Mouse (Mus musculus) midbrain, embryonic 13.5 days (tissue): ENCODE measurements around the gene Fn3krp. TPM values are rescaled to one million over a fixed set of nuclear protein-coding genes. Genes with fewer than 3 reads are reported as not detected.

Experiments
- ATAC-seq: fragments of 200-750 bp; cut with Nextera tagmentation; 2 replicates; pipeline ENCODE4 v1.8.0; 2017; ENCODE audit warnings: mild to moderate bottlenecking, moderate TSS enrichment, moderate library complexity
- H3K27ac ChIP-seq: fragments of 300-500 bp; sonication (generic); 2 replicates; pipeline ENCODE4 v1.5.1; 2015; ENCODE audit warnings: inconsistent platforms, mild to moderate bottlenecking, moderate library complexity
- H3K27me3 ChIP-seq: fragments of 300-500 bp; sonication (generic); 2 replicates; pipeline ENCODE4 v1.6.1; 2015; ENCODE audit warnings: mild to moderate bottlenecking, inconsistent platforms
- H3K36me3 ChIP-seq: fragments of 300-500 bp; sonication (generic); 2 replicates; pipeline ENCODE4 v1.6.1; 2015; ENCODE audit warnings: mild to moderate bottlenecking, inconsistent platforms
- H3K4me1 ChIP-seq: fragments of 300-500 bp; sonication (generic); replicated peaks from 2 replicates; pipeline ENCODE4 v1.6.1; 2015; ENCODE audit warnings: inconsistent platforms
- H3K4me2 ChIP-seq: fragments of 300-500 bp; sonication (generic); replicated peaks from 2 replicates; pipeline ENCODE4 v1.6.1; 2015; ENCODE audit warnings: moderate library complexity, mild to moderate bottlenecking, inconsistent platforms
- H3K4me3 ChIP-seq: fragments of 300-500 bp; sonication (generic); replicated peaks from 2 replicates; pipeline ENCODE4 v1.5.1; 2015; ENCODE audit warnings: mild to moderate bottlenecking, inconsistent platforms
- H3K9ac ChIP-seq: fragments of 300-500 bp; sonication (generic); replicated peaks from 2 replicates; pipeline ENCODE4 v1.6.1; 2015; ENCODE audit warnings: mild to moderate bottlenecking, inconsistent platforms
- H3K9me3 ChIP-seq: fragments of 300-500 bp; sonication (generic); 2 replicates; pipeline ENCODE4 v1.6.1; 2016; ENCODE audit warnings: mild to moderate bottlenecking, inconsistent platforms
- WGBS: fragments of 180-500 bp; shearing (Covaris S2); methylation state at CpG from one replicate; pipeline ENCODE4 v1.1.7; 2015; 5-methylcytosine and 5-hydroxymethylcytosine counted together
- polyA plus RNA-seq: library from polyadenylated mRNA; unstranded; fragments of >200 nt; fragmentation: Nextera tagmentation; extraction: Ambion mirVana; gene quantifications from 2 replicates; pipeline ENCODE4 v1.2.1, GENCODE M21; 2015

Gene Fn3krp
- 11.7 and 11.9 TPM in 2 replicates for polyA plus RNA-seq

- Histone ChIP-seq H3K4me2 (peak within 1 kb of the TSS; percentile 83), H3K27ac (peak within 1 kb of the TSS; percentile 74; the same call in 1 of the 2 replicates), H3K9ac (peak within 1 kb of the TSS; percentile 76), H3K27me3 (no peaks in the 10 kb centered on the region), H3K4me3 (peak within 1 kb of the TSS; percentile 78), H3K4me1 (peaks cover 12% of the 10 kb centered on the region), H3K36me3 (no peaks in the 10 kb centered on the region), H3K9me3 (no peaks in the 10 kb centered on the region)
- peak; percentile 100 for ATAC-seq
- under 1% methylated on average over 28 of the region's 28 CpGs for WGBS
Observed at GRCm38 (mm10) chr11:121420830-121421552, at the start of gene Fn3krp. Gene Fn3krp, plus strand, starts transcription at chr11:121421401.

- Histone ChIP-seq H3K9ac (no peak overlapping the region), H3K9me3 (no peaks in the 10 kb centered on the region), H3K4me1 (no peaks in the 10 kb centered on the region), H3K27ac (no peak overlapping the region), H3K4me2 (no peak overlapping the region), H3K27me3 (0 out of 2 replicates have a peak, but pooled peaks cover 3% of the 10 kb centered on the region), H3K36me3 (no peaks in the 10 kb centered on the region), H3K4me3 (no peak overlapping the region)
- ATAC-seq, result no peak
- WGBS, result 71% methylated on average over 6 of the region's 6 CpGs
Observed at GRCm38 (mm10) chr11:121373305-121373704, 47.9 kb upstream of the Fn3krp start.

- Histone ChIP-seq H3K27ac (no peak overlapping the region), H3K9me3 (no peaks in the 10 kb centered on the region), H3K4me1 (0 out of 2 replicates have a peak, but pooled peaks cover 3% of the 10 kb centered on the region), H3K4me3 (no peak overlapping the region), H3K36me3 (no peaks in the 10 kb centered on the region), H3K4me2 (no peak overlapping the region), H3K27me3 (0 out of 2 replicates have a peak, but pooled peaks cover 3% of the 10 kb centered on the region), H3K9ac (no peak overlapping the region)
- ATAC-seq, result no peak
Observed at GRCm38 (mm10) chr11:121378644-121379043, 42.6 kb upstream of the Fn3krp start.

GRCm38 (mm10) chr11:121380294-121380693 is 40.9 kb upstream of the Fn3krp start:
- whole genome bisulfite sequencing, result 18% methylated on average over 6 of the region's 6 CpGs
- Histone ChIP-seq H3K9me3 (no peaks in the 10 kb centered on the region), H3K4me1 (0 out of 2 replicates have a peak, but pooled peaks cover 3% of the 10 kb centered on the region), H3K4me3 (no peak overlapping the region), H3K9ac (no peak overlapping the region), H3K36me3 (no peaks in the 10 kb centered on the region), H3K27ac (no peak overlapping the region), H3K4me2 (no peak overlapping the region), H3K27me3 (0 out of 2 replicates have a peak, but pooled peaks cover 3% of the 10 kb centered on the region)
- no peak for ATAC-seq

- under 1% methylated on average over 61 of the region's 61 CpGs for WGBS
Observed at GRCm38 (mm10) chr11:121387750-121388553, 33.2 kb upstream of the Fn3krp start, which contains the start of gene Rab40b. Gene Rab40b, minus strand, starts transcription at chr11:121388251.

GRCm38 (mm10) chr11:121388554-121388945 is 32.7 kb upstream of the Fn3krp start:
- peak; percentile 51; the same call in 1 of the 2 replicates for ATAC-seq
- WGBS, result 11% methylated on average over 6 of the region's 6 CpGs
- Histone ChIP-seq H3K4me2 (peak overlapping the region; percentile 87), H3K9me3 (no peaks in the 10 kb centered on the region), H3K4me1 (peaks cover 16% of the 10 kb centered on the region), H3K4me3 (peak overlapping the region; percentile 69), H3K27ac (no peak overlapping the region), H3K9ac (no peak overlapping the region), H3K27me3 (peaks cover 18% of the 10 kb centered on the region), H3K36me3 (no peaks in the 10 kb centered on the region)

More at GRCm38 (mm10) chr11:121387750-121388553, 33.2 kb upstream of the Fn3krp start, which contains the start of gene Rab40b:
- H3K9ac ChIP-seq, result peak within 1 kb of the TSS; percentile 69
- peak within 1 kb of the TSS; percentile 53; the same call in 1 of the 2 replicates for H3K27ac ChIP-seq
- H3K9me3 ChIP-seq, result no peaks in the 10 kb centered on the region
- H3K4me2 ChIP-seq, result peak within 1 kb of the TSS; percentile 87
- ATAC-seq, result peak; percentile 99
- H3K4me3 ChIP-seq, result peak within 1 kb of the TSS; percentile 69
- H3K4me1 ChIP-seq, result peaks cover 16% of the 10 kb centered on the region
- H3K36me3 ChIP-seq, result no peaks in the 10 kb centered on the region
- H3K27me3 ChIP-seq, result peaks cover 18% of the 10 kb centered on the region

- H3K4me1 ChIP-seq, result peaks cover 16% of the 10 kb centered on the region
- H3K4me3 ChIP-seq, result no peak overlapping the region
- H3K4me2 ChIP-seq, result no peak overlapping the region
- ATAC-seq, result no peak
- 59% methylated on average over 3 of the region's 3 CpGs for WGBS
- H3K27me3 ChIP-seq, result peaks cover 18% of the 10 kb centered on the region
- H3K36me3 ChIP-seq, result no peaks in the 10 kb centered on the region
- no peak overlapping the region for H3K27ac ChIP-seq
- no peaks in the 10 kb centered on the region for H3K9me3 ChIP-seq
- H3K9ac ChIP-seq, result no peak overlapping the region
Observed at GRCm38 (mm10) chr11:121390793-121391192, 30.4 kb upstream of the Fn3krp start.

GRCm38 (mm10) chr11:121392405-121392804 is 28.8 kb upstream of the Fn3krp start:
- ATAC-seq, result no peak
- Histone ChIP-seq H3K4me3 (no peak overlapping the region), H3K36me3 (no peaks in the 10 kb centered on the region), H3K9me3 (no peaks in the 10 kb centered on the region), H3K27me3 (0 out of 2 replicates have a peak, but pooled peaks cover 4% of the 10 kb centered on the region), H3K4me1 (peaks cover 10% of the 10 kb centered on the region), H3K4me2 (no peak overlapping the region), H3K9ac (no peak overlapping the region), H3K27ac (no peak overlapping the region)
- 92% methylated on average over 3 of the region's 3 CpGs for WGBS

- WGBS, result 73% methylated on average over 3 of the region's 3 CpGs
- H3K36me3 ChIP-seq, result no peaks in the 10 kb centered on the region
- H3K9ac ChIP-seq, result no peak overlapping the region
Observed at GRCm38 (mm10) chr11:121407366-121408155, 13.6 kb upstream of the Fn3krp start.

GRCm38 (mm10) chr11:121414762-121415161 is 6.4 kb upstream of the Fn3krp start:
- WGBS, result 92% methylated on average over 5 of the region's 5 CpGs
- no peak overlapping the region for H3K4me2 ChIP-seq
- no peaks in the 10 kb centered on the region for H3K9me3 ChIP-seq
- no peak overlapping the region for H3K4me3 ChIP-seq
- no peak overlapping the region for H3K9ac ChIP-seq
- no peaks in the 10 kb centered on the region for H3K27me3 ChIP-seq
- no peak overlapping the region for H3K27ac ChIP-seq
- H3K4me1 ChIP-seq, result no peaks in the 10 kb centered on the region
- no peaks in the 10 kb centered on the region for H3K36me3 ChIP-seq
- ATAC-seq, result no peak

More at GRCm38 (mm10) chr11:121407366-121408155, 13.6 kb upstream of the Fn3krp start:
- no peaks in the 10 kb centered on the region for H3K9me3 ChIP-seq
- H3K4me2 ChIP-seq, result no peak overlapping the region
- H3K4me3 ChIP-seq, result no peak overlapping the region
- no peak for ATAC-seq
- H3K27me3 ChIP-seq, result no peaks in the 10 kb centered on the region
- H3K27ac ChIP-seq, result no peak overlapping the region
- H3K4me1 ChIP-seq, result no peaks in the 10 kb centered on the region

GRCm38 (mm10) chr11:121415351-121415750 is 5.8 kb upstream of the Fn3krp start:
- Histone ChIP-seq H3K9ac (no peak overlapping the region), H3K4me3 (no peak overlapping the region), H3K27ac (no peak overlapping the region), H3K36me3 (no peaks in the 10 kb centered on the region), H3K4me2 (no peak overlapping the region), H3K9me3 (no peaks in the 10 kb centered on the region), H3K4me1 (no peaks in the 10 kb centered on the region), H3K27me3 (no peaks in the 10 kb centered on the region)
- ATAC-seq, result no peak
- 86% methylated on average over 5 of the region's 5 CpGs for WGBS
